Mouse (Mus musculus): Measurements from ENCODE around the gene Mat2a.

Gene Mat2a

DNA sequence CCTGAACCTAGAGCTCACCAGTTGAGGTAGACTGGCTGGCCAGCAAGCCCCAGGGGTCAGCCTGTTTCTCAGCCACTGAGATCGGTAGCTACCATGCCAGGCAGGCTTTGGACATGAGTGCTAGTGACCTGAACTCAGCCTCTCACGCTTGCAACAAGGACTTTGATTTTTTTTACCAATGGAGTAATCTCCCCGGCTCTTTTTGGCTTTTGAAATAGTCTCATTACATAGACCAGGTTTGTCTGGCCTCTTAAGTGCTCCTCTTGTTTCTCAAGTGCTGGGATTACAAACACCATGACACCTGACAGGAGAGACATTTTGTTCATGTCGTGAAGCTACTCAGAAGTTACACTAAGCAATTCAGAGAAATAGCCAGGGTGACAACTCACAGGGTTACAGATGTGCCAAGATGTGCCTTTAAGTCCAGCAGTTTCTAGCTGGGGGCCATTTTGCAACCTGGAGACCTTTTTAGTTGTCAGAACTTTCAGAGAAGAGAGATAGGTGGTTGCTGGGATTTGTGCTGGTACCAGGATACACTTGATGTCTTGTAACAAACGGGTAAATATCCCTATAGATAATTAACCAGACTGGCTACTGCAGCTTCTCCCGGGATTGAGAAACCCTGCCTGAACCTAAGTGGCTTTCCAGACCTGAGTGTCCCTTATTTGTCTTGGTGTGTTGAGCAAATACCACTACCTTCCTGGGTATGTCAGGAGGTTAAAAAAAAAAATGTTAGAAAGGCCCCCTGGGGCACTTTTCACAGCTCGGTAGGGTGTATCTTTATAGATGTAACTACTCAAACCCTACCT, 23.2 kb downstream of the Mat2a start:
- no peak for DNase-seq (ENCODE audit: low spot score in 2 of 2)

DNA sequence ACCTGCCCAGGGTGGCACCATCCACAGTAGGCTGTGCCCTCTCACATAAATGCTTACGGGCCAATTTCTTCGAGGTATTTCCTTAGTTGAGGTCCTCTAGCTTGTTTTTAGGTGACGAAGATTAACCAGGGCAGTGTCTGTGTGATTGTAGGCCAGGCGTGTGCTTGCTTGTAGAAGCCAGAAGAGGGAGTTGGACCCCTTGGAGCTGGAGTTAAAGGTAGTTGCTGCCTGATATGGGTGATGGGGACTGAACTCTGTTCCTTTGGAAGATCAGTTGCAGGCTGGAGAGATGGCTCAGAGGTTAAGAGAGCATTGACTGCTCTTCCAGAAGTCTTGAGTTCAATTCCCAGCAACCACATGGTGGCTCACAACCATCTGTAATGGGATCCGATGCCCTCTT, 24.2 kb downstream of the Mat2a start:
- no peak for DNase-seq (ENCODE audit: low spot score in 2 of 2)

DNA sequence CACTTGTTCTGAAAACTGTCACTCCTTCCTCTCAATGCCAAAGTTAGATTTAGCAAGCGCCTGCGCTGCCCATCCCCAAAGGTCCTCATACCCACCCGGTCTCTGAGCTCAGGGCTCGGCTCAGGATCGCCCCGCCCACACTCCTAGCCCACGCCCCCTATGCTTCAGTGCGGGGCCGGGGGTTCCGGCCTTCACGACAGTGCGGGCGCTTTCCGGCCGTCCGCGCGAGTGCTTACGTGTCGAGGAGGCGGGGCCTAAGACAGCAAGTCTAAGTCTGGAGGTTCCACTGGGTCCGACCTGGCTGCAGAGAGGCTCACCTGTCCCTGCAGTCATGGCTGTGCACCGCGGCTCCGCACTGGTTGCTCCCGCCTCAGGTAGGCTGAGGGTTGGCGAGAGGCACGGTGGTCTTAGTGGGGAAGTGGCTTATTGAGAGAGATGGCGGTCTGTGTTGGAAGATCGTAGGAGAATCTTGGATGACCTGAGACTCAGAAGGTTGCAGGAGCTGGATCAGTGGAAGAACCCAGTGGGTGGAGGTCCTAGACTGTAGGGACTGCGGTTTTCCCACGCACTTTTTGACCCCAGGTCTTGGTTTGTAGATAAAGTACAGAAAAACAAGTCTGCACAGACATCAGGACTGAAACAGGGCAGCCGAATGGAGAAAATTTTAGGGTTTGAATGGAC, 25.1 kb downstream of the Mat2a start, which contains the start of gene Ggcx:
Gene Ggcx (plus strand): TSS at position 233 of the 681 bp plus-strand sequence.
- peak; percentile 85 to 88 for DNase-seq (ENCODE audit: low spot score in 2 of 2)

DNA sequence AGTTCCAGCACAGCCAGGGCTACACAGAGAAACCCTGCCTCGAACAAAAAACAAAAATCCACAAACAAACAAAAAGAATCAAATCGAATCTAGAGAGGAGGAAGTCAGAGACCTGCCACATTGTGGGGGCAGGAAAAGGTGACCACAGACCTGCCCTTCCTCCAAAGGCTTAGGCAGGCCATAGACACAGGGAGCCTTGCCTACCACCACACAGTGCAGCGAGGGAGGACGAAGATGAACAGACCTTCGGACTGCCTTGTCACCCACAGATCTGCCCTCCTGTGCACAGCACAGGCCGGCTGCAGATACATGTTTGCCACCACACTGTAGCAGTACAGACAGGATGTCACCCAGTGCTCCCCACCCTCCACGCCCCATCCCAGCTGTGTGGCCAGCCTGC, 28.8 kb downstream of the Mat2a start:
- no peak for DNase-seq (ENCODE audit: low spot score in 2 of 2)

DNA sequence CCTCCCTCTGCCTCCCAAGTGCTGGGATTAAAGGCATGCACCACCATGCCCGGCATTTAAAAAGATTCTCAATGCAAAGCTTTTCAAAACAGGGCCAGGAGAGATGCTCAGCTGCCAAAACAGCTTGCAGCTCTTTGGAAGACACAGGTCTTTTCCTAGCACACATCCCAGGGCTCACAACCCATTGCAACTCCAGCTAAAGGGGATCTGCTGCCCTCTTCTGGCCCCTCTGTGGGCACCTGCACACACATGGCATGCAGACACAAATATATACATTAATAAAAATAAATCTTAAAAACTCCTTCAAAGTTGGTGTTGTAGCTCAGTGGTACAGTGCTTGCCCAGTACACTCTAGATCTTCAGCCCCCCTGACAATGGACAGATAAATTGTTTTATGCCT, 29.4 kb downstream of the Mat2a start:
- no peak for DNase-seq (ENCODE audit: low spot score in 2 of 2)

DNA sequence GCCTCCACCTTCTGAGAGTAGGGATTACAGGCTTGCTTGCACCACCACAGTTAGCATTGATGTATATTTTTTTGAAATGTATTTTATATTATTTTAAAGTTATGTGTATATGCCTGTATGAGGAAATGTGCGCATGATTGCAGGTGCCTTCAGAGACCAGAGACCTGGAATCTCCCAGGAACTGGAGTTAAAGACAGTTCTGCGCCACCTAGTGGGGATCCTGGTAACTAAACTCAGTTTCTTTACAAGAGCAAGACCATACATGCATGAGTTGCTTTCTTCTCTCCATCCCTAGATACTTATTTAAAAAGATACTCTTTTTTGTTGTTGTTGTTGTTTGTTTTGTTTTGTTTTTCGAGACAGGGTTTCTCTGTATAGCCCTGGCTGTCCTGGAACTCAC, 29.8 kb downstream of the Mat2a start:
- peak in 1 of 2 experiments; percentile 53 for DNase-seq (ENCODE audit: low spot score in 2 of 2)

DNA sequence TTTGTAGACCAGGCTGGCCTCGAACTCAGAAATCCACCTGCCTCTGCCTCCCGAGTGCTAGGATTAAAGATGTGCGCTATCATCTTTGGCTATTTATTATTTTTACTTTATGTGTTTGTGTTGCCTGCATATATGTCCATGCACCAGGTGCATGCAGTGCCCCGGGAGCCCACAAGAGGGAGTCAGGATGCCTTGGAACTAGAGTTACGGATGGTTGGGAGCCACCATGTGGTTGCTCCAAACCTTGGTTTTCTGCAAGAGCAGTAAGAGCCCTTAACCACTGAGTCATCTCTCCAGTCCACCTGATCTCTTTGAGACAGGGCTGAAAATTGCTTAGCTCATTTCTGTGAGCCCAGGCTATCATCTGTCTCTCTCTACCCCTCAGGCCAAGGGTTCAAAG, 32.2 kb downstream of the Mat2a start:
- peak; percentile 70 to 76 for DNase-seq (ENCODE audit: low spot score in 2 of 2)

DNA sequence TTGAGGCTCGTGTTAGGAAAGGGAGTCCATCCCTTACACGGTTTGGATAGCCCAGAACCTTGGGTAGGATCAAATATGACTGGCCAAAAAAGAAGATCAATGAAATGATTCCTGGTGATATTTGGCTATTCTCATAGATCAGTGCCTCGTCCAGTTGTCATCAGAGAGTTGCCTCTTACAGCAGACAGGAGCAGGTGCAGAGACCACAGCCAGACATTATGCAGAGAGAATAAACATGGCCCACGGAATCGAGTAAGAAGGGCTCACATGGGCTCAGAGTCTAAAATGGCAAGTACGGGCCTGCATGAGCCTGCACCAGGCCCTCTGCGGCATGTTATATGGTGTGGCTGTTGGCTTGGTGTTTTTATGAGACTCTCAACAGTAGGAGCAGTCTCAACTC, 34.0 kb downstream of the Mat2a start:
- DNase-seq (ENCODE audit: low spot score in 2 of 2) = no peak

DNA sequence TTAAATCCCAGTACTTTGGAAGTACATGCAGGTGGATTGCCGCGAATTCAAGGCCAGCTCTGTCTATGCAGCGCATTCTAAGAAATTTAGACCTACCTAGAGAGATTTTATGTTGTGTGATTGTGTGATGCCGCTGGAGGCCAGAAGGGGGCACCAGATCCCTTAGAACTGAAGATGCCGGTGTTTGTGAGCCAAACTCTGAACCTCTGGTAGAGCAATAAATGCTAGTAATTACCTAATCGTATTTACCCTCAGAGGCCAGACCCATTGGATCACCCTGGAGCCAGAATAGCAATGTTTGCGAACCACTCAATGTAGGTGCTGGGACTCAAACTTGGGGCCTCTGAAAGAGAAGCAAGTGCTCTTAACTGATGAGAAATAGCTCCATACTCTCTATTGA, 37.5 kb downstream of the Mat2a start:
- DNase-seq (ENCODE audit: low spot score in 2 of 2) = peak; percentile 58 to 71

DNA sequence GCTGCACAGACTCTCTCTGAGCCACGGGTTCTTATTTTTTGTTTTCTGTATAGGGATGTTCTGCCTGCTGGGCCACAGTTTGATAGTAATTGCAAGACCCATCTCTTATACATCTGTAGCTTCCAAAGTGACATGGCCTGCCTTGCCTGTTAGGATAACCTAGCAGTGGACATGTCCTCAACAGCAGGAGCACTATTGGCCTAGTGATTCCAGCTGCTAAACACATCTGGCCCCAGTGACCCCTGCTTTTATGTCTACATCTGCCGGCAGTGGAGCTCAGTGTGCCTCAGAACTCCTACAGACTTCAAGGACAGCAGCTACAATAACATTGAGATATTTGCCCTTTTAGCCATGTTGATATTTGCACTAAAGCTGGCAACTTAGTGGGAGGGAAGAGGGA, 39.4 kb downstream of the Mat2a start:
- DNase-seq (ENCODE audit: low spot score in 2 of 2) = no peak

DNA sequence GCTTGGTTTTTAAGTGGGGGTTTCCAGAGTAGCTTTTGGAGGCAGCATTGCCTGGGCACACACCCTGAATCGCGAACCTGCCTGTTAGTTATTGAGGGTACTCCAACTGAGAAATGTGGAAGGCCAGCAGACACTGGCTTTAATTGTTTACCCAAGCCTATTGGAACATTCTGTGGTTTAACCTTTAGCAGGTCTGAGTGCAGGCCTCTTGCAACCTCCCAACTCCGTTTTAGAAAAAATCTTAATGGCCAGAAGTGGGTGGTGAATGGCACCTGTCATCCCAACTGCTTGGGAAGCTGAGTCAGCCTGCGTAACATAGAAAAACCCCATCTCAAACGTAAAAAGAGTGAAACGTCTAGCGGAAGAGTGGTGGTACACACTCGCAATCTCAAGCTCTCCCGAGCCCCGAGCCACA, 42.5 kb downstream of the Mat2a start:
- no peak for DNase-seq (ENCODE audit: low spot score in 2 of 2)

DNA sequence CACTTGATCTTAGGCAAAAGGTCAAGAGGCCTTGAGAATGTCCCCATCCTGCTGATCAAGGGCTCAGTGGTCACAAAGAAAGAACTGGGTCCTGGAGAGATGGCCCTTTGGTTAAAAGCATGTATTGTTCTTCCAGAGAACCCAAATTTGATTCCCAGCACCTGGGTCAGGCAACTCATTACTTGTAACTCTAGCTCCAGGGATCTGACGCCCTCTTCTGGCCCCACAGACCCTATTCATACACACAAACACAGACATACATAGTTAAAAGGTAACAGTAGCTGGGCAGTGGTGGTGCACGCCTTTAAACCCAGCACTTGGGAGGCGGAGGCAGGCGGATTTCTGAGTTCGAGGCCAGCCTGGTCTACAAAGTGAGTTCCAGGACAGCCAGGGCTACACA, 47.0 kb downstream of the Mat2a start:
- DNase-seq (ENCODE audit: low spot score in 2 of 2) = no peak

DNA sequence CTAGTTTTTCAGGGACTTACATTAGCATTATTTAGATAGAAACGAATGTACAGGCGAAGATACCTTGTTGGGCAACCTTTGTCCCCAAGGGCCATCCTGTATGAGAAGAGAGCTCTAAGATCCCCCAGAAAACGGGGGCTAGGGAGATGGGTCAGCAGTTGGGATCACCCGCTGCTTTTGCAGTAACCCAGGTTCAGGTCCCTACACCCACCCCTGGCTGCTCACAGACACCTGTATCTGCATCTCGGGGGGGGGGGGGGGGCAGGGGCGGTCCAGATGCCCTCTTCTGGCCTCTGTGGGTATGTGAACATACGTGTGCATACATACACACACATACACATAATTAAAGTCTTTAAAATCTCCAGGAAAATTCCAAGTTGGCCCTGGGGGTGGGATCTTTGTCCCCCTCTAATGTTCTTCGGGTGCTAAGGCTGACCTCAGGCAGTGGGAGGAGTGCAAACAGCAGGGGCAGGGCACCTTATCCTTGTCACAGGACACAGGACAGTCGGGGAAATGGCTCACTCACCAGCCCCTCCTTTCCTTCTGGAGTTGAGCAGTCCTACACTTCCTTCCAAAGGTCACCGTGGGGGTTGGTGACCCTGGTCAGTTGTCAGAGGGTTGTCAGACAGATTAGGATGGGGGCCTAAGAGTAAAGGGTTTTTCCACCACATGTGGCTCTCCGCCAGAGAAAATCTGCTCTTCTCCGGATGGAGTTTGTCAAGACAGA, 48.4 kb downstream of the Mat2a start:
- no peak for DNase-seq (ENCODE audit: low spot score in 2 of 2)

DNA sequence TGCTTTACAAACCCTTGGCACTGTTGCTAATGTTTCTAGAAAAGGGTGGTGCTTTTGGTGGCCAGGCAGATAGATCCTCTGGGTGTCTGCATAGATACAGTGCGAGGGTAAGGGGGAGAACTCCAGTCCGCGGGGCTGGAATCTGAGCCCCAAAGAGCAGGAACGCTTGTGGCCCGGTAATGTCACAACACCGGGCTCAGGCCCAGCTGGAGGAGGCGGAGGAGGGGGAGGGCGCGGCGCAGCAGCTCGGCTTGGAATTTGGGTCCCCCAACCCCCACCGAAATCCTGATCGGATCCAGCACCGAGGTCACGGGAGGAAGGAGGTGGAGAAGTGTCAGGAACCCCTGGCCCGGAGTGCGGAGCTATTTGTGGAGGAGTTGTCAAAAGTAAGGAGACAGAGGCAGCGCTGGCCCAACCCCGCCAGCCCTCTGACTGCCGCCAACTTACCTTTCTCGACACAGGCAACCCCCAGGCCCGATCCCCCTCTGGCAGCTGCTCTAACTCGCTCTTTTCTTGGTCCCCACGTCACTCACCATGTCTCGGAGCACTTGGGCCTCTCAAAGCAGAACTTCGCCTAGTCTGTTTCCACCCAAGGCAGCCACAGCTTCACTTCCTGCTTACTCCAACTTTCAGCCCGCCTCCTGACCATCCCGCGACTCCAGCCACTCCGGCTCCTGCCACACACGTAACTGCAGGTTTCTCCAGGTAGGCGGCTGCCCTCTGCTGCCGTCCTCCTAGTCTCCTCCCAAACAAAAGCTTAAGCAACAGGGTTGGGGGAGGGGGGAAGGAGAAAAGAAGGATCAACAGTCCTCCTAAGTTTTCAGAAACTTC, 49.2 kb downstream of the Mat2a start, which contains the start of gene Vamp8:
Gene Vamp8 (minus strand): TSS at position 763 of the 831 bp plus-strand sequence.
- DNase-seq (ENCODE audit: low spot score in 2 of 2) = peak in 1 of 2 experiments; percentile 22

DNA sequence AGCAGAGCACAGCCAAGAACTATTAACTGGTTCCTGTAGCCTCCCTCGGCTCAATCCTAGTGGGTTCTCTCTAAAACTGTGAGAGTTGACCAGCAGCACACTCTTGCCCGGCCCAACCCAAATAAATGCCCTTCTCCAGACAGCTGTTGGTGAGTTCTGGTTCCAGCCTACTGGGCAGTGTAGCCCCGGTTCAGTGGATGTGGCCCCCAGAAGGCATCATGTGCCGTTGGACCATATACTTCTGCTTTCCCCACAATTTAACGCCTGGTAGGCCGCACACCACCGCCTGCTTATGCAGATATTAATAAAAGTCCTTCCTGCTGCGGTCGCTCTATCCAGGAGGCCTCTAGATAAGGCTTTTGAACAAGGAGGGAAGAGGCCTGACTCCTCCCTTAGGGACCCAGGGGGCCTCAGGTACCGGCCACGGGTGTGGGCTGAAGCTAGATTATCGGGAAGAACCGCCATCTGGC, 49.9 kb downstream of the Mat2a start:
- DNase-seq (ENCODE audit: low spot score in 2 of 2) = no peak

DNA sequence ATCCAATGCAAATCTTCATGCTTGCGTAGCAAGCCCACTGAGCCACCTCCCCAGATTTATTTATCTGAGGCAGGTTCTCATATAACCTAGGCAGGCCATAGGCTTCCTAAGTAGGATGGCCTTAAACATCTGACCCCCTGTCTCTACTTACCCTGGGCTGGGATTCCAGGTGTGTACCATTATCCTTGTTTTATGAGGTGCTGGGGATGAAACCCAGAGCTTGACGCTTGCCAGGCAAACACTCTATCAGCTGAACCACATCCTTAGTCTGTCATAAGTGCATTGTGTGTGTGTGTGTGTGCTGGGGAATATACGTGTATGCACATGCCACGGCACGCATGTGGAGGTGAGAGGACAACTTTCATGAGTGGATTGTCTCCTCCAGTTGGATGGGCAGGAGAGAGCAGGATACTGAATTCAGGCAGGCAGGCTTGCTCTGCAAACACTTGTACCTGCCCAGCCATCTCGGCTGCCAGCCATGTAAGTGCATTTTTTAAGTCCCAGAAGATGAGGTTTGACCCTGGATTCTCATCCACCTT, 50.5 kb downstream of the Mat2a start:
- DNase-seq (ENCODE audit: low spot score in 2 of 2) = no peak

DNA sequence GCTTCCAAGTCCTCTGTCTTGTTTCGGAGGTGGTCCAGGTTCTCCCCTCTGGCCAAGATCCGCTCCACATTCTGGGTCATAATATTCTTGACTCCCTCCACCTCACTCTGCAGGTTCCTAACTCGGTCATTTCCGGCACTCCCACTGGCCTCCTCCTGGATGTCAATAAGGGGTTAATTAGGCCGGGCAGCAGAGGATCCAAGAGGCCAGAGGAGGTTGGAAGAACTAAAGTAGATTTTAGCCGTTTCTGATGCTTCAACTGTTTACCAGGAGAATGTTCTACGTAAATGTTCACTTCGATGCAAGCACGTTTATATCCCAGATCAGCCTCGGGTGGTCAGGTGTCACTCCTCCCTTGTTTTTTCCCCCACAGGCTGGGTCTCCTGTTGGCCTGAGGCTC, 51.1 kb downstream of the Mat2a start:
- no peak for DNase-seq (ENCODE audit: low spot score in 2 of 2)

DNA sequence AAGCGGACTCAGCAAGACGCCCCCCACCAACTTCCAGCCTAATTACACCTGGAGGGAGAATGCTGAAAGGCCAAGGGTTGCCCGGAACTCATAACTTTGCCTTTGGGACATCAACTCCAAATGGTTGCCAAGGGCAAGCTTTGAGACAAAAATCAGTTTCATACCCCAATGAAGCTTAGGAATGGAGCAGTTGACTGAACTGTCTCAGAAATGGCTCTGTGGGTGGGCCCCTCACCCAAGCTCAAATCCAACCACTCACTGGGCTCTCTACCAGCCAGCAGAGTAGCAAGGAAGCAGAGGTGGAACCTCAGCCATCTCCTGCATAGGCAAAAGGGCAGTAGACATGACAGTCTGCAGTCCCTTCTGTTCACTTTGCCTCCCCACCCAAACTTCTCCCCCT, 51.5 kb downstream of the Mat2a start:
- no peak for DNase-seq (ENCODE audit: low spot score in 2 of 2)

DNA sequence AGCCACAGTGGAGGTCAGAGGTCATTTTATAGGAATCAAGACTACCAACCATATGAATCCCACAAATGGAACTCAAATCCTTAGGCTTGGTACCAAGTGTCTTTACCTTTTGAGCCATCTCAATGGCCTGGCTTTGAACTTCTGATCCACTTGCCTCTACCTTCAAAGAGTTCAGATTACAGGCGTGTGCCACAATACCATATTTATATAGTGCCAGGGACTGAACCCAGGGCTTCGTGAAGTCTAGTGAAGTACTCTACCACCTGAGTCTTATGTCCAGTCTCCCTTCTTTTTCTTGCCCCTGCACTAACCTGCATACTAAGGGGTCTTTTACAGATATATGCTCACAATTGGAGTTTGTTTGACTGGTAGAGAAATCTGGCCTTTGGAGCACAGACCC, 52.8 kb downstream of the Mat2a start:
- no peak for DNase-seq (ENCODE audit: low spot score in 2 of 2)

DNA sequence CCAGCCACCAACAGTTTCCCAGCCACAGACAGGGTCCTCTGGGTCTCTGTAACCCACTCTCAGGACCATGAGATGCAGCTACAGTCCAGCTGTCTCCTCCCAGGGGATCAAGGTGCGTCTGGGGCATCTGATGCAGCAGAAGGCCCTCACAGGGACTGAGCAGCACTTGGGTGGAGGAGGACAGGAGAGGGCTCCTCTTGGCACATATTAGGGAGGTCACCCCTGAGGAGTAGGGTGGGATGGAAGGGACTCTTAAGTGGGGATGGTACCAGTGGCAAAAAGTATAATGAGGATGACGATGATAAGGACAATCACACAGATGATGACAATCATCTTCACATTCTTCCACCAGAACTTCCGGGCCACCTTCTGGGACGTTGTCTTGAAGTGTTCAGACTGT, 54.1 kb downstream of the Mat2a start:
- no peak for DNase-seq (ENCODE audit: low spot score in 2 of 2)

DNA sequence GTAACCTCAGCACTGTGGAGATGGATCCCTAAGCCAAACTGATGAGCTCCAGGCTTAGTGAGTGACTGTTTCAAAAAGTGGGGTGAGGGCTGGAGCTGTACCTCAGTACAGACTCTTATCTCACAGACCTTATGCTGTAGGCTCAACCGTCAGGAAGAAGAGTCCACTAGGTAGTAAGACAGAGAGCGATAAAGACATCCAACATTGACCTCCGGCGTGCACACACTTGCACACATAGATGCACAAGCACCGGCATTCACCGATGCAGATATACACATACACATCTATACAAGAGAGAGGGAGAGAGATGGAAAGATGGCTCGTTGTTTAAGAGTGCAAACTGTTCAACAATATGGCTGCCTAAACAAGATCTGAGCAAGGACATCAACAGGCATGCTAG, 55.4 kb downstream of the Mat2a start:
- DNase-seq (ENCODE audit: low spot score in 2 of 2) = no peak
